Mouse (Mus musculus) small intestine, adult 2 months (tissue): ENCODE measurements at regions not wholly inside any gene's neighbourhood (a gene's known extent, or its start where the extent isn't known, plus 50 kb on each side); places are given as distances from the start of the nearest gene placed in this dataset.

Experiments used
- CTCF ChIP-seq: fragments of 200-500 bp; IDR thresholded peaks from 2 replicates; pipeline ENCODE4 v1.5.1; 2012; ENCODE audit warnings: low read depth, mild to moderate bottlenecking, control low read depth, inconsistent platforms, low read length, moderate library complexity, mixed read lengths; ENCODE audit not compliant: insufficient replicate concordance, insufficient read length; ENCODE audit errors: extremely low read depth
- POLR2A ChIP-seq: fragments of 200-500 bp; IDR thresholded peaks from 2 replicates; pipeline ENCODE4 v1.6.1; 2012; ENCODE audit warnings: low read depth, mild to moderate bottlenecking, control low read depth, inconsistent platforms, low read length, moderate library complexity

DNA sequence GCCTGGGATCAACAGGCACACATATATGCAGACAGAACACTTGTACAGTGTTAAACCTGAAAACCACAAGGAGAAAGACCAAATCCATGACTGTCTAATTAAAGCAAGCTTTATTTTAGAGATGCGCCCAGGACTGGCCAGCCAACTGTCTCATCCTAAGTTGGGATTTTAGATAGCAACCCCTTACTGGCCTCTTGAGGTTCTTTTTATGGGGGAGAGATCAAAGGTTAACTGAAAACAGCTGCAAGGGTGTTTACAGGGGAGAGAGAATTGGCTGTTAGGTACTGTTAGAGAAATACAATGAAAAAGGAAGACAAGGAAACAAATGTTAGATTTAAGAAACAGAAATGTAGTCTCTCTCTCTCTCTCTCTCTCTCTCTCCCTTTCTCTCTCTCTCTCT is 202.4 kb upstream of the Thpo start:
- TF ChIP-seq POLR2A (no peak), CTCF (no peak)
